33 mouse cellular contexts compared by ENCODE assay signal in genomic region chr7:92781948-92782347, GRCm38 (mm10). TPM values are rescaled to one million over a fixed set of nuclear protein-coding genes. Genes with fewer than 3 reads are reported as not detected.
"Had no signal": no experiment of that assay in that cellular context is flagged by ENCODE, and none has a peak within 500 bp of the region (broad histone marks: within the 10 kb centered on the region; RNA-seq: fewer than 3 reads in every experiment).

No protein-coding gene starts in this region.

- H3K4me3 ChIP-seq: heart, embryonic 12.5 days; heart, embryonic 13.5 days; heart, embryonic 15.5 days; hindbrain, embryonic 10.5 days; hindbrain, embryonic 12.5 days; hindbrain, embryonic 13.5 days; hindbrain, embryonic 15.5 days; intestine, embryonic 15.5 days; kidney, embryonic 15.5 days; layer of hippocampus, adult 2 months; left cerebral cortex, adult 2 months had no signal

- H3K27ac ChIP-seq: heart, embryonic 13.5 days; heart, embryonic 15.5 days; hindbrain, embryonic 10.5 days; hindbrain, embryonic 12.5 days; hindbrain, embryonic 13.5 days; hindbrain, embryonic 14.5 days; hindbrain, embryonic 15.5 days; intestine, embryonic 15.5 days; kidney, embryonic 15.5 days; kidney, postnatal 0 days had no signal

- H3K36me3 ChIP-seq: heart, embryonic 12.5 days; heart, embryonic 13.5 days; heart, embryonic 15.5 days; hindbrain, embryonic 10.5 days; hindbrain, embryonic 12.5 days; hindbrain, embryonic 15.5 days; intestine, embryonic 15.5 days; kidney, embryonic 15.5 days had no signal

- DNase-seq: heart, postnatal 10 days; heart, postnatal 14 days; heart, postnatal 36 days; heart, postnatal 4 days; kidney, adult 11 months; kidney, adult 18-20 months; kidney, adult 2 months; kidney, adult 8-10 months; kidney, adult 9 months; kidney, postnatal 10 days; kidney, postnatal 14 days; kidney, postnatal 25 days; kidney, postnatal 36 days; kidney, postnatal 4 days; layer of hippocampus, adult 9-11 months; layer of hippocampus, postnatal 36 days had no signal

- ATAC-seq: inflammation-experienced regulatory T-cells, adult 6 months; intestine, embryonic 15.5 days; intestine, embryonic 16.5 days; intestine, postnatal 0 days had no signal

- H3K27me3 ChIP-seq: heart, embryonic 12.5 days; heart, embryonic 13.5 days; heart, embryonic 15.5 days; hindbrain, embryonic 12.5 days; hindbrain, embryonic 13.5 days; hindbrain, embryonic 15.5 days; intestine, embryonic 15.5 days; kidney, embryonic 15.5 days had no signal

- H3K9me3 ChIP-seq: heart, embryonic 13.5 days; heart, embryonic 15.5 days; hindbrain, embryonic 10.5 days; hindbrain, embryonic 12.5 days; hindbrain, embryonic 15.5 days; intestine, embryonic 15.5 days; kidney, embryonic 15.5 days had no signal

- H3K9ac ChIP-seq: heart, embryonic 12.5 days; heart, embryonic 13.5 days; heart, embryonic 15.5 days; hindbrain, embryonic 12.5 days; hindbrain, embryonic 13.5 days; hindbrain, embryonic 14.5 days; hindbrain, embryonic 15.5 days; intestine, embryonic 15.5 days; kidney, embryonic 15.5 days had no signal

- H3K4me2 ChIP-seq: heart, embryonic 12.5 days; heart, embryonic 13.5 days; heart, embryonic 15.5 days; hindbrain, embryonic 12.5 days; hindbrain, embryonic 13.5 days; hindbrain, embryonic 14.5 days; hindbrain, embryonic 15.5 days; intestine, embryonic 15.5 days; kidney, embryonic 15.5 days had no signal

RNA-seq across cellular contexts. Expression of gene Rab30, which starts 40.5 kb away (rescaled TPM):
- total RNA-seq: hematopoietic stem cell, adult 5-6 weeks had no signal
